Mouse (Mus musculus): ENCODE data around the gene Rpl6.
"Not testable (repeated sequence)": the region's sequence is repeated elsewhere in the genome, so short reads cannot be mapped to it uniquely, and the experiment has no call there.

Rpl6 gene

GRCm38 (mm10) chr5:121225854-121226253, 21.6 kb downstream of the Rpl6 start:
- DNase-seq (ENCODE audit: low spot score), result no peak

- no peak for DNase-seq (ENCODE audit: low spot score)
Measured at GRCm38 (mm10) chr5:121226406-121226805, 22.1 kb downstream of the Rpl6 start.

GRCm38 (mm10) chr5:121226845-121227244, 22.6 kb downstream of the Rpl6 start:
- no peak for DNase-seq (ENCODE audit: low spot score)

- not testable (repeated sequence) for DNase-seq (ENCODE audit: low spot score)
Measured at GRCm38 (mm10) chr5:121227330-121227729, 23.0 kb downstream of the Rpl6 start.

GRCm38 (mm10) chr5:121229182-121229581, 24.9 kb downstream of the Rpl6 start:
- DNase-seq (ENCODE audit: low spot score), result no peak

- no peak for DNase-seq (ENCODE audit: low spot score)
Measured at GRCm38 (mm10) chr5:121230811-121231210, 26.5 kb downstream of the Rpl6 start.

- no peak for DNase-seq (ENCODE audit: low spot score)
Measured at GRCm38 (mm10) chr5:121232789-121233188, 28.5 kb downstream of the Rpl6 start.

GRCm38 (mm10) chr5:121233726-121234125, 29.4 kb downstream of the Rpl6 start:
- DNase-seq (ENCODE audit: low spot score), result no peak

- DNase-seq (ENCODE audit: low spot score), result peak; percentile 62
Measured at GRCm38 (mm10) chr5:121236171-121236570, 31.9 kb downstream of the Rpl6 start.

- DNase-seq (ENCODE audit: low spot score), result no peak
Measured at GRCm38 (mm10) chr5:121238208-121238607, 33.9 kb downstream of the Rpl6 start.

GRCm38 (mm10) chr5:121239846-121240245, 35.6 kb downstream of the Rpl6 start:
- DNase-seq (ENCODE audit: low spot score), result peak; percentile 67

GRCm38 (mm10) chr5:121241182-121241581, 36.9 kb downstream of the Rpl6 start:
- DNase-seq (ENCODE audit: low spot score), result no peak

GRCm38 (mm10) chr5:121242261-121242660, 38.0 kb downstream of the Rpl6 start:
- no peak for DNase-seq (ENCODE audit: low spot score)

GRCm38 (mm10) chr5:121242701-121243100, 38.4 kb downstream of the Rpl6 start:
- no peak for DNase-seq (ENCODE audit: low spot score)

GRCm38 (mm10) chr5:121243676-121244364, 39.5 kb downstream of the Rpl6 start:
- no peak for DNase-seq (ENCODE audit: low spot score)

GRCm38 (mm10) chr5:121244365-121244731, 40.1 kb downstream of the Rpl6 start:
- DNase-seq (ENCODE audit: low spot score), result no peak

GRCm38 (mm10) chr5:121245201-121245600, 40.9 kb downstream of the Rpl6 start:
- DNase-seq (ENCODE audit: low spot score), result no peak

GRCm38 (mm10) chr5:121248766-121249394, 44.6 kb downstream of the Rpl6 start:
- no peak for DNase-seq (ENCODE audit: low spot score)

GRCm38 (mm10) chr5:121249693-121250092, 45.4 kb downstream of the Rpl6 start:
- no peak for DNase-seq (ENCODE audit: low spot score)

GRCm38 (mm10) chr5:121251813-121252212, 47.5 kb downstream of the Rpl6 start:
- DNase-seq (ENCODE audit: low spot score), result no peak

GRCm38 (mm10) chr5:121253816-121254497, 49.7 kb downstream of the Rpl6 start:
- DNase-seq (ENCODE audit: low spot score), result no peak

GRCm38 (mm10) chr5:121254977-121255376, 50.7 kb downstream of the Rpl6 start:
- DNase-seq (ENCODE audit: low spot score), result no peak
